Mouse (Mus musculus) MEL-GATA-1-ER (cell line): ENCODE data around the gene Ptprm.

ENCODE experiments used
- DNase-seq: peaks from one replicate; pipeline ENCODE4 v3.0.0-alpha.2; 2012; ENCODE audit warnings: low read depth; ENCODE audit errors: extremely low read depth

Ptprm gene

DNA sequence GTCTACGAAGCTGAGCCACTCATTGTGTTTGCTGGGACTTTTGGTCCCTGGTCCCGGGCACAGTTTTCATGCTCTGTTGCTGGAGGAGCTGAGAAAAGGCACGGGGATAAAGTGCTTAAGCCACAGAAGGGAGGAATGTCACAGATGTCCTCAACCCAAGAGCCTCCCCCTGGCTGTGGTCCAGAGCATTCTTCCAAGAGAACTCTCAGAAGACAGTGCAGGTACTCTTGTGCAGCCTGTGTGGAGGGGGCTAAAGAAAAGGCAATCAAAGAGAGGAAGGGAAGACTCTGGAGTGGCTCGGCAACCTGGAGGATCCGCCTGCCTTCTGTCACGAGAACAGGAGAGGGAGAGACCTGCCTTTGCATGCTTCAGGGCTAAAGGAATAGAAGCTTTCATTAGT, 617.8 kb downstream of the Ptprm start:
- no peak for DNase-seq

DNA sequence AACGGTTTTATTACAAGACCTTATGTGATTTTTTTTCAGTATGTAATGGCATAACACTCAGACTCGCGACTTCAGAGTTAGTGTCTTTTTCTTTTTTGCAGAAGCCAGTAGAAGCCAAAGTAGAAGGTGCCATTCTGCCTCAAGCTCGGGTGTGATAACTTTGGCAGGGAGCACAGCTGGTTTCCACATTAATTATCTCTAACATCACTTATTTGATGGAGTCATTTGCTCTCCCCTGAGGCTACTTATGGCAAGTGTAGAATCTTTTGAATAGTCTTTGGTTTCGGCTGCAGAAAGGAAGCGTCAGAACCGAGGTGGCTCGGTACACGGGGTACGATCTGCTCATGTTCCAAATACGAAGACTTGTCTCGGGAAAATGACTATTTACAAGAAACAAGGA, 620.7 kb downstream of the Ptprm start:
- DNase-seq = no peak

DNA sequence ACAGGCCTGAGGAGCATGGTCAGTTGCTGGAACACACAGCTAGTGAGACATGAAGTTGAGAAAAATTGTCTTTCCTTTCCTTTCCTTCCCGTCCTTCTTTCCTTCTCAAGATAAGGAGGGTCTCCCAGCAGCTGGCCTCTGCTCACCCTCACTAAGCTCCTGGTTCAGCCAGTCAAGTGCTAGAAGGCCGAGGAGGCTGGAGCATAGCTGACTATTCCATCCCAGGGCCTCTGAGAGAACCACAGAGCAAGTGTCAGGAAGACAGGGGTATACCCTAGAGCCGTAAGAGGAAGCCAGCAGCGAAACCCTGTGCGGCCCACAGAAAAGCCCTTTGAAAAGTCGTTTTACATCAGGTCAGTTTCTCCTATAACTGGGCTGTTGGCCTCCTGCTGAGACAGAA, 624.3 kb downstream of the Ptprm start:
- no peak for DNase-seq

DNA sequence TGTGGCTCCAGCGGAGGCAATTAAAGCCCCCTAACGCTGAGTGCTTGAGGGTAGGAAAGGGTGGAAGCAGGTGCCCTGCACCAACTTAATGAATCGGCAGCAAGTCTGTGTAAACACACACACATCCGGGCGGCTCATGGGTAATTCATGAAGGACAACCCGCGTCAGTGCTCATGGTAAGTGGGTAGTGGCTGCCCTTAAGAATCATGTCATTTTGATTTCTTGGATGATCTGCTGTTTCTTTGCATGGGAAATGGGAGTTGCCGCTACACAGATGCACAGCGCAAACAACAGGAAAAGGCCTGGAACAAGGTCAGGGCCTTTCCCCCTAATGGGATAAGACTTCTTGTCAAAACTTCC, 633.3 kb downstream of the Ptprm start:
- no peak for DNase-seq

DNA sequence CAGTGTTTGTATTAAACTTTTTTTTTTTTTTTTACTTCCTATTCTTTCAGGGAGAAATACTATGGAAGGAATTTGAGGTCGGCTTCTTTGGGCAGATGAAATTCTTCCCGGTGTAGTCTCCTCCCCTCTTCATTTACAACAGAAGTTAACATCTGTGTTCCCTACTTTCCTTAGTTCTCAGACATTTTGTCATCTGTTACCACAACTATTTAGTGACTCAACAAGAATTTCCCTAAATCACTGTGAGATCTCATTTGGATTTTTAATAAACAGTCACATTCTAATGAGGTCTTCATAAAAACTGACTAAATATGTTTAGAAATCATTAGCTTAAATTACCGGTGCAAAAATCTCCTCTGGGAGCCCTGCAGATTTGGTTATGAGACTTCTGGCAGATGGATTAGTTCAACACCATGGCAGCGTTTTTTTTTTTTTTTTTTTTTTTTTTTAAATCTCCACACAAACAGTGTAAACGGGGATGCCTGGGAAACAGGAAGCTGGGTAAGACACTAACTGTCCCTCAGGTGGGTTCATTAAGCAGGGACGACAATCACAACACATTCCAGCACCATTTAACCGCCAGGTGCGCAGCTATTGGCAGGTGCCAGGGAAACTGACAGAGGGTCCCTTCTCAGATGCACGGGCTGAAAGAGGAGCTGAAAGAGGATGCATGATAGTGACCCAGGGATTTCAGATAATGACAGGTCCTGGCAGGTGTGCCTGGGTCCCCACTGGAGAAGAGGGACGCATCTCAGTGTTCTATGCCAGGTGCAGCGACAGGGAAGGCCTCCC, 633.9 kb downstream of the Ptprm start:
- no peak for DNase-seq

DNA sequence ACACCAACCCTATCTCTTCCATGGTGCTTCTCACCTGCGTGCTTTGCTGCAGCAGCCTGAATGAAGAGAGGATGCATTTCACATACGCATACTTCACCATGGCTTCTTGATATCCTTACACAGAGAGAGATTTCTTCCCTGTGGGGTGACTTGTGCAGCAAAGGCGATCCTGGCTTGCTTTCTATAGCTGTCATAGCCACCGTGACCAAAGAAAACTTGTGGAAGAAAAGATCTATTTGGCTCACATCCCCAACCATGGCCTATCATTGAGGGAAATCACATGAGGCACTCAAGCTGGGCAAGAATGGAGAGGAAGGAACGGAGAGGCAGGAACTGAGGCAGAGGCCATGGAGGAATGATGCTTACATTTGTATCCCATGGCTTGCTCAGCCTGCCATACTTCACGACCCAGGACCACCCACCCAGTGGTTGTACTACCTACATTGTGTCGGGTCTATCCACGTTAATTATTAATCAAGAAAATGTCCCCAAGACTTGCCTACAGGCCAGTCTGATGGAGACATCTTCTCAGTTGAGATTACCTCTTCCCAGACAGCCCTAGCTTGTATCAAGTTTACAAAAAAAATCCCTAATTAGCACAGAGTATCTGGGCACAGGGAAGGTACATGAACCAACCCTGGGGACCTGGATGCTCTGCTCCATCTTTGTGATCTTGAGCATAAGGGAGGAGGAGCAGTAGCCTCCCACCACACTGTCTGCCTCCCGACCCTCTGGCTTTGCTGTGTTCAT, 641.6 kb downstream of the Ptprm start:
- DNase-seq = no peak

GRCm38 (mm10) chr17:66711221-66712016, 642.8 kb downstream of the Ptprm start:
- no peak for DNase-seq

GRCm38 (mm10) chr17:66710568-66710967, 643.7 kb downstream of the Ptprm start:
- no peak for DNase-seq

- no peak for DNase-seq
These were observed 645.5 kb downstream of the Ptprm start for GRCm38 (mm10) chr17:66708748-66709147.

GRCm38 (mm10) chr17:66707684-66708083, 646.6 kb downstream of the Ptprm start:
- DNase-seq = no peak

GRCm38 (mm10) chr17:66701358-66702184, 652.7 kb downstream of the Ptprm start:
- DNase-seq = no peak

GRCm38 (mm10) chr17:66699896-66700295, 654.4 kb downstream of the Ptprm start:
- no peak for DNase-seq

DNA sequence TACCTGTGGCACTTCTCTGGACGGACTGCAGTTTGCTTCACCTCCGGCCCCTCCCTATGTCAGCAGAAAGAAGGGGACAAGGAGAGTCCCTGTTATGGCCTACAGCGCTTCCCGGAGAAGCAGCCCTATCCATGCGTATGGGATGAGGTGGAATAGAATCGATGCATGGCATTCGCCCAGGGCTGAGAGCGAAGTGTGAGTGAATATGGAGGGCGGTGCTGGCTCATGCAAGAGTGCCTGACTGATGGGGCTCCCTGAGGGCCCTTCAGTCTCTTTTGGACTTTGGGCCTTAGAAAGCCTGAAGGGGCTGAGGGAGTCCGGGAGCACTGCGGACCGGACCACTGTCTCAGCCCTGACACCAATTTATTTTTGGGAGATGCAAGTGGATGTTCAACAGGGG, 656.6 kb downstream of the Ptprm start:
- no peak for DNase-seq

DNA sequence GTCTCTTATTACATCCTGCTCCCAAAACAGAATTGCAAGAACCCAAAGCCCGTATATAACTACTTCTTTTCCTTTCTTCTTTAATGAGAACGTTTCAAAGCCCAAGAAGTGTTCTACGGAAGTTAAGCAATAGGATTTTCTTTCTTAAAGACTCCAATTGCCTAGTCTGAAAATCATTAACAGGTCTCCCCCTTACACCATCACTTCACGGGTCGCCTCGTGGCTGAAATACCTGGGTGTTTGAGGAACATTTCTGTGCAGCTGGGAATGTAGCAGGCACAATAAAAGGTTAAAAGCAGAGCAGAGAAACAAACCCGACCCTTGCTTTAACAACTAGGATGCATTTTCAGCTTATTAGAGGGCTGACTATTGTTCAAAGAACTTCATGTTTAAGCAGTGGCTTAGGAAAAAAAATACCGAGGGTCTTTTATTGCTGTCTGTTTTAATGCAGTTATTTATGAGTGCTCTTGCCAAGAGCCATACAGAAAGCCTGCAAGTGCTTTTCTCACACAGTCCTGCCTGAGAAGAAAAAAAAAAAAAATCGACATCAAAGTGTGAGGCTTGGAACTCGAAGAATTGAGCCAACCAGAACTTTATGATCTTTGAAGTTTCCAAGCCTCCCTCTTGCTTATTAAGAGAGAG, 657.6 kb downstream of the Ptprm start:
- no peak for DNase-seq

- DNase-seq = no peak
These were observed 659.9 kb downstream of the Ptprm start for GRCm38 (mm10) chr17:66694326-66694725.

DNA sequence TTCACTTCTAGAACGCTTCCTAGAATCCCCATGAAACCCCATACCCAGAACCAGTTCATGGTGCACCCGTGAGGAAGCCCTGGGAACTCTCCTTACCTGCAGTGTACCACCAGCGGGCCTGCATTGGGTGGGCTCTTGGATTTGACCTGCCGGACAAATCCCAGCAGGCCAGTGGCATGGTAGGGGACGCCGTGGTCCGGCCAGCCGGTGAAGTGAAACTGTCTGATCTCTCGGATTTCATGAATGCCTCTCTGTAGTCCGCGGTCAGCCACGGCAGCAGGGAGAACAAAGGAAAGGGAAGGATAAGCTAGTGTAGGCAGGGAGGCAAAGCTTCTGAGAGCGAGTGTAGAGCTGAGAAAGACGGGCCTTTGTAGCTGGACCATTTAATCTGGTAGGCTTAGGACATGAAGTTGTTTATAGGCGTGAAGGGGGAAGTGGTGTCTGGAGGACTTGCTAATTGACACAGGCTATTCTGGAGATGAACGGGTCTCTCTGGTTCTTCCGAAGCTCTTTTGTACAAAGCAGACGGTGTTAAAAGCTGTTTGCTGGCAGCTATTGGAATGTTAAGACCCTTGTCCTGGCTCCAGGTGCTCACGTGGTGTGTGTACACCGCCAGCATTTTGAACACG, 660.5 kb downstream of the Ptprm start:
- no peak for DNase-seq

DNA sequence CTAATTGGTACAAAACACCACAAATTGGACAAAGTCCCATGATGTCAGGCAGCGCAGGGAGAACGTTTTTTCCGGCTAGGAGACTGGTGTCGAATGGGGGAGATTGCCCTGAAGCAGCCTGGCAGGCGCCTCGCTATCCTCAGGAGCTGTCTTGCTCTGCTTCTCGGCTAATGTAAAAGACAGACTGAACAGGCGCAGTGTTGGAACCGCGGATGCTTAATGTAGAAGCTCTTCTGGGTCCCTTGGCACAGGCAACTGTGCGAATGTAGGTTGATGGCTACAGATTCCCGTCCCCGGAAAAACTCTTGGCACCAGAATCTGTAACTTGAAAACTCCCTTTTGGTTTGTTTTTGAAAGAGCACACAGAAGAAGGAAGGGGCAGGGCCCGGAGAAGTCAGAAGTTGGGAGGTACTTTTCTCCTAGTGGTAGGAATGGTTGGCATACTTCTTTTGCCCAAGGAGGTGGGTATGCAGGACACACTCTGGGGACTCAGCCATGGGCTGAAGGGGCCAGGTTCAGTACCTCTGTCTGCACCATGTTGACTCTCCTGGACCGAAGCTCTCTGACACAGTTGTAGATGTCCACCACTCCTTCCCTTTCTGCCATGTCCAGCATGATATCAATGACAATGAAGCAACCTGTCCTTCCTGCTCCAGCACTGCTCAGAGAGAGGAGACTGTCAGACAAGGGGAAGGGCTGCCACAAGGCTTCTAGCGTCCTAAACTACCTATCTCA, 661.1 kb downstream of the Ptprm start:
- no peak for DNase-seq

DNA sequence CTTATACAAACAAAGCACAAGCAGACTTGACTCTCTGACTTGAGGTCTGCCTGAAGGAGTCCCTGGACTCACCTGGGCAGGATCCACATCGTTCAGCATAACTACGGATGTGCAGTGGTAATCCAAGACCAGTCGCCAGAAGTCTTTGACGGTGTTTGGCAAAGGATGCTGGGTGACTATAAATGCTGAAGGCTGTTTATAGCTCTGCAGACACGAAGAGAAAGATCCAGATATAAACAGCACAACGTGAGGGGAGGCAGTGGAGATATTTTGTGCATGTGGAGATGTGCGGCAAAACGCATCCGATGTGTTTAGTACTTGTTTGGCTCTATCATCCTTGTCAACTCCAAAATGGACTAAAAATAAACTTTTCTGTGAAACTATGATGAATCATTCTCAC, 666.1 kb downstream of the Ptprm start:
- no peak for DNase-seq

DNA sequence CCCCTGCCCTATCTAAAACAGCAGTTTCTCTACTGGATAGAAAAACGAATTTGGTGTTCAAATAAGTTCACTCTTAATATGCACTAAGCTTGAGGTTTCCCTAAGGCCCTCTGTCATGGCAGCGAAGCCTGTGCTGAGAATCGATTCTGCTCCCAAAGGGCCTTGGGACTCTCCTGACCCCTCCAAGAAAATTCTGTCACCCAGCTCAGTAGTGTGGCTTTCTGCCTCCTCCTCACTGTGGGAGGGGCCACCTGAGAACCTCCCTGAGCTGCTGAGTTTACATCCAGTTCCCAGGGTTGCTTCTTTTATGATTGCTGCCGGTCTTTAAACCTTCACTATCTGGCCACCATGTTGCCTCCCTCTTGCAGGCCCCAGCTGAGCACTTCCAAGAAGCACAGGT, 666.7 kb downstream of the Ptprm start:
- no peak for DNase-seq
